Mouse (Mus musculus) limb, embryonic 12.5 days (tissue): ENCODE results near the gene Card11. TPM values are rescaled to one million over a fixed set of nuclear protein-coding genes. Genes with fewer than 3 reads are reported as not detected.

Experiments
- ATAC-seq: fragments of 200-750 bp; cut with Nextera tagmentation; 2 replicates; pipeline ENCODE4 v1.8.0; 2017; ENCODE audit warnings: low read depth, moderate TSS enrichment; ENCODE audit not compliant: insufficient number of reproducible peaks, insufficient read depth, low FRiP score, low TSS enrichment
- H3K27ac ChIP-seq: fragments of 300-500 bp; sonication (generic); 2 replicates; pipeline ENCODE4 v1.5.1; 2016; ENCODE audit warnings: mild to moderate bottlenecking, moderate library complexity
- H3K27me3 ChIP-seq: fragments of 300-500 bp; sonication (generic); 2 replicates; pipeline ENCODE4 v1.6.1; 2016; ENCODE audit warnings: mild to moderate bottlenecking, moderate library complexity
- H3K36me3 ChIP-seq: fragments of 300-500 bp; sonication (generic); 2 replicates; pipeline ENCODE4 v1.6.1; 2016; ENCODE audit warnings: mild to moderate bottlenecking, moderate library complexity
- H3K4me1 ChIP-seq: fragments of 300-500 bp; sonication (generic); replicated peaks from 2 replicates; pipeline ENCODE4 v1.6.1; 2016
- H3K4me2 ChIP-seq: fragments of 300-500 bp; sonication (generic); 2 replicates; pipeline ENCODE4 v1.6.1; 2016; ENCODE audit warnings: mild to moderate bottlenecking, moderate library complexity
- H3K4me3 ChIP-seq: fragments of 300-500 bp; sonication (generic); replicated peaks from 2 replicates; pipeline ENCODE4 v1.5.1; 2016; ENCODE audit warnings: mild to moderate bottlenecking
- H3K9ac ChIP-seq: fragments of 300-500 bp; sonication (generic); replicated peaks from 2 replicates; pipeline ENCODE4 v1.6.1; 2016; ENCODE audit warnings: mild to moderate bottlenecking, moderate library complexity
- H3K9me3 ChIP-seq: fragments of 300-500 bp; sonication (generic); 2 replicates; pipeline ENCODE4 v1.6.1; 2016; ENCODE audit warnings: mild to moderate bottlenecking, moderate library complexity
- WGBS: fragments of 180-500 bp; shearing (Covaris S2); methylation state at CpG from one replicate; pipeline ENCODE4 v1.1.7; 2016; 5-methylcytosine and 5-hydroxymethylcytosine counted together
- polyA plus RNA-seq: library from polyadenylated mRNA; unstranded; fragments of >200 nt; fragmentation: Nextera tagmentation; extraction: Ambion mirVana; gene quantifications from 2 replicates; pipeline ENCODE4 v1.2.1, GENCODE M21; 2016

The Card11 gene
- polyA plus RNA-seq, 1 experiment from 2014 or later = 2.6 TPM

DNA sequence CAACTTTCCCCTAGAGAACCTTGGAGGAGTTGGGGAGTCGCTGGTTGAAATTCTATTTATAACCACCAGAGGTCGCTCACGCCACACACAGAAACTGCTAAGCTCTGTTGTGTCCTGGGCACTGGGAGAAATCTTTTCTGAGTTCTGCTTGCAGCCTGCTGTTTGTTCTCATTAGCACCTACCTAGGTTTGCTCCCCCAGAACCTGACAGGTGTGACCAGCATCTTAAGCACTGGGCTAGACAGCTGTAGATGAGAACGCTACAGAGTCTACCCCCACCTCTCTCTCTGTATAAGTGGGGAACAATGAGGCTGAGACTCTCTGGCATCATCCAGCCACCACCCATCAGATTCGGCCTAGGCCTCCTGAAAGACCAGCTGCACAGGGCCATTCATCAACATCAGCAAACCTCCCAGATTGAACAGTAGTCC is 153.1 kb downstream of the Card11 start:
- H3K9ac ChIP-seq = no peak overlapping the region
- WGBS = 8% methylated on average over 5 of the region's 5 CpGs
- no peak overlapping the region for H3K27ac ChIP-seq

DNA sequence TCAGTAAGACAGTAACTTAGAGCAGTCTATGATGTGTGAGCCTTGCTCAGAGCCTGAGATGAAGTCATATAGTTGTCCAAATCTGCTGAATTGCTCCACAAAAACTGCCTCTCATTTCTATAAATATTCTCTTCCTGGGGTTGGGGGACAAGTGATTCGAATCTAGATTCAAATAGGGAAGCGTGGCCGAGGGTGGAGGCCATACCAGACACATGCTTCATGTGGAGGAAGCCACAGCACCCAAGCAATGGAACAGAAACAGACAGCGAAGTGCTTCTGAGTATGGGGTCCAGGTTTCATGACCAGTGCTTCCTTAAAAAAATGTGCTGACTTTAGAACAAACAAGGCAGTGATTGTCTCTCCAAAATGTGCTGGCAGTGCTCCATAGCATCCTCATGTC is 158.4 kb downstream of the Card11 start:
- no peak overlapping the region for H3K4me3 ChIP-seq
- H3K4me1 ChIP-seq = no peaks in the 10 kb centered on the region
- no peaks in the 10 kb centered on the region for H3K9me3 ChIP-seq
- no peaks in the 10 kb centered on the region for H3K36me3 ChIP-seq
- H3K9ac ChIP-seq = no peak overlapping the region
- H3K27ac ChIP-seq = no peak overlapping the region
- no peak overlapping the region for H3K4me2 ChIP-seq
- H3K27me3 ChIP-seq = no peaks in the 10 kb centered on the region
- no peak for ATAC-seq
- 74% methylated on average over 4 of the region's 4 CpGs for WGBS

More for the DNA sequence above, 153.1 kb downstream of the Card11 start:
- Histone ChIP-seq H3K27me3 (no peaks in the 10 kb centered on the region), H3K4me2 (no peak overlapping the region), H3K4me3 (no peak overlapping the region), H3K4me1 (no peaks in the 10 kb centered on the region), H3K9me3 (0 out of 2 replicates have a peak, but pooled peaks cover 8% of the 10 kb centered on the region), H3K36me3 (no peaks in the 10 kb centered on the region)
- no peak for ATAC-seq

DNA sequence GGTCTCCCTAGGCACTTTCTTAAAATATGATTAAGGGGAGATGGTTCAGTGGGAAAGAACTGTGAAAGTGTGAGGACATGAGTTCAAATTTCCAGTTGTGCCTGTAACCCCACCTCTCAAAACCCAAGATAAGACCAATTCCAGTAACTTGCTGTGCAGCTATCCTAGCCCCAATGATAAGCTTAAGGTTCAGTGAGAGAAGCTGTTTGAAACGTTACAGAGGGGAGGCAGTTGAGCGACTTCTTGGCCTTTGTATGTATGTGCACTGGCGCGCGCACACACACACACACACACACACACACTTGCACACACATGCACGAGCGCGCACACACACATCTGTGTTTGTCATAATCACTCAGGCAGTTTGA is 169.3 kb downstream of the Card11 start:
- Histone ChIP-seq H3K4me2 (peak overlapping the region; percentile 48), H3K9me3 (no peaks in the 10 kb centered on the region), H3K9ac (no peak overlapping the region), H3K27ac (no peak overlapping the region), H3K4me1 (peaks cover 31% of the 10 kb centered on the region), H3K36me3 (0 out of 2 replicates have a peak, but pooled peaks cover 2% of the 10 kb centered on the region), H3K4me3 (peak overlapping the region; percentile 19; the same call in 1 of the 2 replicates), H3K27me3 (no peaks in the 10 kb centered on the region)
- no peak for ATAC-seq
- whole genome bisulfite sequencing = 72% methylated on average over 8 of the region's 8 CpGs

DNA sequence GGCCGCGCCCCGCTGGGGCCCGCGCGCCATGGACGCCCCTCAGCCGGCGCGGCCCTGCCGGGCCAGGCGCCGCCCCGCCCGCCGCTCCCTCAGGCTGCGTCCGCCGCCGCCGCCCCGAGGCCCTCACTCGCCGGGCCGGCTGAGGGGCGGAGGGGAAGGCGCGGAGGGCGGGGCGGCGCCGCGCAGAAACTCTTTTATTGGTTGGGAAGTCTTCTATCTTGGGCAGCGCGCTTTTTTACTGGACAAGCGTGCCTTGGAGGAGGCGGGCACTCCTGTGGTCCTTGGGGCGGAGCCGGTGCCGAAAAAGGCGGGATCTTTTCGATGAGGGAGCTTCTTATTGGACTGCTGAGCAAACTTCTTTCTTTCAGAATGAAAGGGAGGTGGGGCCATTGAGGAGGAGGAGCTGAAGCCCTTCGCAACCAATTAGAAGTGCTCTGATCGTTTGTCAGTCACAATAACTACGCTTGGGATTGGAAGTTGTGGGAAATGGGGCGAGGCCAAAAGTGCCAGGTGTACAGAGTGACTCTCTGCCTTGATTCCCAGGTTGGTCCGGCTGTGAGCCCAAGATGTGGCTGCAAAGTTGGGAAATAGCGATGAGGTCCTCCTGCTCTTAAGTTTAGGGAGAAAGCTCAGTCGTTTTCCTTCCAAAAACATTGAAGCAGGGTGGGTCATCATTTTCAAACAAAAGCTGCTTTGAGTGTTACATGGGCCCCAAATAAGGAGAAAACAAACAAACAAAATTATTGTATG is 169.9 kb downstream of the Card11 start, which contains the start of gene Gna12:
Gna12 (minus strand) TSS at position 118 of the 750 bp plus-strand sequence.
- H3K4me3 ChIP-seq = peak within 1 kb of the TSS; percentile 75
- no peaks in the 10 kb centered on the region for H3K27me3 ChIP-seq
- H3K4me2 ChIP-seq = peak within 1 kb of the TSS; percentile 89
- no peaks in the 10 kb centered on the region for H3K9me3 ChIP-seq
- WGBS = under 1% methylated on average over 49 of the region's 49 CpGs
- H3K27ac ChIP-seq = peak within 1 kb of the TSS; percentile 41; the same call in 1 of the 2 replicates
- 0 out of 2 replicates have a peak, but pooled peaks cover 4% of the 10 kb centered on the region for H3K36me3 ChIP-seq
- H3K4me1 ChIP-seq = peaks cover 31% of the 10 kb centered on the region
- peak within 1 kb of the TSS; percentile 79 for H3K9ac ChIP-seq
- peak; percentile 98 for ATAC-seq

DNA sequence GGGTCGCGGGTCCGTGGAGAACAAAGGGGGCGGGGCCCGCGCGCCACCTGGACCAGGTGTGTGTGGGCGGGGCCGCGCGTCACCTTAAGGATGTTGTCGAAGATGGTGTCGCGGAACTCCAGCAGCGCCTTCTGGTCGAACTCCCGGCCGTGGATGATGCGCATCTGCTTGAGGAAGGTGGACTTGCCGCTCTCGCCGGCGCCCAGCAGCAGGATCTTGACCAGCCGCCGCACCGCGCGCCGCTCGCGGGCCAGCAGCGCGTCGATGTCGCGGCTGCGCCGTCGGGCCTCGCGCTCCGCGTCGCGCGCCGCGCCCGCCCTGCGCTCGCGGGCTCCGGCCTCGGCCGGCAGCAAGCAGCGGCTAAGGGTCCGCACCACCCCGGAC is 170.5 kb downstream of the Card11 start:
- Histone ChIP-seq H3K9me3 (no peaks in the 10 kb centered on the region), H3K4me1 (peaks cover 31% of the 10 kb centered on the region), H3K27ac (peak overlapping the region; percentile 41; the same call in 1 of the 2 replicates), H3K36me3 (0 out of 2 replicates have a peak, but pooled peaks cover 6% of the 10 kb centered on the region), H3K27me3 (no peaks in the 10 kb centered on the region), H3K9ac (peak overlapping the region; percentile 79), H3K4me2 (peak overlapping the region; percentile 89), H3K4me3 (peak overlapping the region; percentile 75)
- no peak; the same call in 1 of the 2 replicates for ATAC-seq
- WGBS = under 1% methylated on average over 58 of the region's 58 CpGs

DNA sequence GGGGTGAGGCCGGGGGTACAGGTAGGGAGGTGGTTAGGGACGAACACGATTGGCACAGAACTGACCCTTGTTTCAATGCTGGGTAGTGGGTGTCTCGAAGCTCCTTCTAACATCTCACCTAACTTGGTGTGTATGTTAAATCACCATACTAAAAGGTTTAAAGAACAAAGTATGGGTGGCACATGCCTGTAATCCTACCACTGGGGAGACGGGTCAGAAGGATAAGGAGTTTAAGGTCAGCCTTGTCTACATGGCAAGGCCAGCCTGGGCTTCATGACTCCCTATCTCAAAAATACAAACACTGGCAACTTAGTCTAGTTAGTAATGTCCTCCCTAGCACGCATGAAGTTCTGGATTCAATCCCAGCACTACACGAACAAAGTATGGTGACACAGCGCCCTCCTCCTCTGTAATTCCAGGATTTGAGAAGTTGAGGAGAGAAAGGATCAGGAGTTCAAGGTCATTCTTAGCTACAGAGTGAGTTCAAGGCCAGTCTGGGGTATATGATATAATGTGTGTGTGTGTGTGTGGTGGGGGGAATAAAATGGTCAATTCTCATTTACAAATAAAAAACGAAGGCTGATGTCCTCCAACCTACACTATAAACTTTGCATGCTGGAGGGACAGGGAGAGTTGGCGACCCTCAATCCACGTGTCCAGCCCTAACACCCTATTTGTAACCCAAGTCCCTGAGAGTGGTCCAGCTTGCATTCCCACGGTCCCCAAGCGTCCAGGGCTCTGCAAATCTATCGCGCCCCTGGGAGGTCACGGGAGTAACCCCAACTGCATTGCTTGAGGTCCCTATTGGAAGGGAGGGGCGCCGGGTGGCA is 171.1 kb downstream of the Card11 start:
- H3K36me3 ChIP-seq = peaks cover 7% of the 10 kb centered on the region; the same call in 1 of the 2 replicates
- peaks cover 31% of the 10 kb centered on the region for H3K4me1 ChIP-seq
- H3K4me2 ChIP-seq = peak overlapping the region; percentile 89
- no peaks in the 10 kb centered on the region for H3K27me3 ChIP-seq
- peak overlapping the region; percentile 75 for H3K4me3 ChIP-seq
- 39% methylated on average over 18 of the region's 18 CpGs for WGBS
- H3K9ac ChIP-seq = peak overlapping the region; percentile 79
- ATAC-seq = peak; percentile 11; the same call in 1 of the 2 replicates
- H3K9me3 ChIP-seq = no peaks in the 10 kb centered on the region
- H3K27ac ChIP-seq = peak overlapping the region; percentile 41; the same call in 1 of the 2 replicates

DNA sequence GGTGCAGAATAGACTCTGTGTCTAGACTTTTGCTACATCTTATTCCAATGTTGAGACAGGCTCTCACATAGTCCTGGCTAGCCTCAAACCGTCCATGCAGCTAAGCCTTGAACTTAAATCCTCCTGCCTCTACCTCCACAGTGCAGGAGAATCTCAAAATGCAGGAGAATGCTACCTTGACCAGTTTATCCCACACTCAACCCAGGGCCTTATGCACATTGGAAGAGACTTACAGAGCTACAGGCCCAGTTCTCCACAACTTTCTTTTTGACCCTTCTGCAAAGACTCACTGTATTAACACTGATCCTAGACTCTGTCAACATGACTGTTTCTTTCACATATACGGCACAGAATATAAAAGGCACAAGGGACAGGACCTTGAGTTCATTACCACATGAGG is 172.0 kb downstream of the Card11 start:
- no peaks in the 10 kb centered on the region for H3K9me3 ChIP-seq
- no peaks in the 10 kb centered on the region for H3K27me3 ChIP-seq
- peaks cover 12% of the 10 kb centered on the region; the same call in 1 of the 2 replicates for H3K36me3 ChIP-seq
- H3K4me3 ChIP-seq = 0 out of 2 replicates have a peak overlapping the region, but pooled peaks have one; percentile 6
- H3K4me2 ChIP-seq = peak overlapping the region; percentile 89
- no peak for ATAC-seq
- H3K27ac ChIP-seq = no peak overlapping the region
- peaks cover 31% of the 10 kb centered on the region for H3K4me1 ChIP-seq
- H3K9ac ChIP-seq = no peak overlapping the region
- WGBS = 75% methylated on average over 2 of the region's 2 CpGs

DNA sequence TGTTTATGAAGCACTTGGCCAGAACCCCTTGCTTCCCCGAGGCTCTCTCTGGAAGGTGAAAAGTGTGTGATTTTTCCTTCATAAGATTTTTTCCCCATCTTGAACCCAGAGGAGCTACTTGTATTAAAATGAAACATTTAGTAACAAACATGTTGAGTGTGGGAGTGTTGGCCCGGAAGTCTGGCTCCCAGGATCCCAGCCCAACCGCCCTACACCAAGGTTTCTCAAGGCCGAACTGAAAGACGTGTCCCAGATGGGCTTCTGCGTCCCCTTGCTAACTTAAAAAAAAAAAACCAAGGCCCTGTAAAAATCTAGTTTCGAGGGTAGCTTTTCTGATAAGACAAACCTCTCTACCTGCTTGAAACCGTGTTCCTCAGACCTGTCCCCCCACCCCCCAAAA is 172.5 kb downstream of the Card11 start:
- WGBS = 69% methylated on average over 8 of the region's 8 CpGs
- peaks cover 12% of the 10 kb centered on the region; the same call in 1 of the 2 replicates for H3K36me3 ChIP-seq
- H3K27me3 ChIP-seq = no peaks in the 10 kb centered on the region
- H3K27ac ChIP-seq = no peak overlapping the region
- H3K9me3 ChIP-seq = no peaks in the 10 kb centered on the region
- peak overlapping the region; percentile 89 for H3K4me2 ChIP-seq
- no peak overlapping the region for H3K4me3 ChIP-seq
- ATAC-seq = no peak
- H3K9ac ChIP-seq = no peak overlapping the region
- H3K4me1 ChIP-seq = peaks cover 31% of the 10 kb centered on the region

DNA sequence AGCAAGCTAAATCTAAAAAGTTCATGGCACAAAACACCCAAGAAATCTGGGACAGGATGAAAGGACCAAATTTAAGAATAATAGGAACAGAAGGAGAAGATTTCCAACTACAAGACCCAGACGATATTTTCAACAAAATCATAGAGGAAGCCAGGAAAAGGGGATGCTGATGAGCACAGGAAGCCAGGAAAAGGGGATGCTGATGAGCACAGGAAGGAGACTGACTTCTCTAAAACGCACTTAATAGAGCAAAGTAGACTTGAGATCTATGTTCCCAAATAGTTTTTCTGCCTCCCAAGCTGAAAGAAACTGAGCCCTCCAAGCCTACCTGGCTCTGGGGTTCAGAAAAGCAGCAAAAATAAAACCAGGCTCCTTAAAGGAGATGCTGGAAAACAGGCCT is 173.0 kb downstream of the Card11 start:
- Histone ChIP-seq H3K9me3 (no peaks in the 10 kb centered on the region), H3K27ac (no peak overlapping the region), H3K9ac (no peak overlapping the region), H3K4me1 (peaks cover 31% of the 10 kb centered on the region), H3K36me3 (peaks cover 12% of the 10 kb centered on the region; the same call in 1 of the 2 replicates), H3K4me2 (no peak overlapping the region), H3K4me3 (no peak overlapping the region), H3K27me3 (no peaks in the 10 kb centered on the region)
- 61% methylated on average over 2 of the region's 2 CpGs for WGBS
- no peak for ATAC-seq

DNA sequence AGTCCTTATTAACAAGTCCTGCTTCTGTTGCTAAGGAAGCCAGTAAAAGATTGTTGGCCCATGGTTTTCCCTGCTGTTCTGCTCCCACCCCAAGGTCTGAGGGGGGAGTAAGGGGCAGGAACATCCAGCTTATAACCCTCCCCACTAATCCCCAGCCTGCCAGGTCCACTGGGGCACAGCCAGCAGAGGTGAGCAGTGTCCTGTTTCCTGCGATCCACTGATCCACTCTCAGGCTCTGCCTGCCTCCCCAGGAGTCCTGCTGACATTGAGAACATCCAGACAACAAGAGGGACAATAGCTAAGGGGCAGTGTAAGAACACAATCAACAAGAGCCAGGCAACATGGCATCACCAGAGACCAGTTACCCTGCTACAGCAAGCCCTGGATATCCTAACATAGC is 173.6 kb downstream of the Card11 start:
- no peak overlapping the region for H3K27ac ChIP-seq
- H3K9ac ChIP-seq = no peak overlapping the region
- H3K4me2 ChIP-seq = 0 out of 2 replicates have a peak overlapping the region, but pooled peaks have one; percentile 4

DNA sequence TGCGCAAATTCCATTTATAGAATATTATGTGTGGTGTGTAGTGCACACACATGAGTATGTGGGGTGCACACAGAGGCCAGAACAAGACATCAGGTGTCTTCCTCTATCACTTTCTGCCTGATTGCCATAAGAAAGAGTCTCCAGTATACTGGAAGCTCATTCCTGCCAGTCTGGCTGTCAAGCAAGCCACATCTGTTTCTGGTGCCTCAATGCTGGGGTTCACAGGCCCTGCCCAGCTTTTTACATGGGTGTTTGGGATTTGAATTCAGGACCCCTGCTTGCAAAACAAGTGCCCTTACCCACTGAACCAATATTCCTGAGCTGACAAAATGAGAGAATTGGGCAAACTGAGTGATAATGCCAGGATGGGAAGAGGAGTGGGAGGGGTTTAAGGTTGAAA is 174.3 kb downstream of the Card11 start:
- 97% methylated on average over 1 of the region's 1 CpGs for WGBS
- Histone ChIP-seq H3K4me2 (no peak overlapping the region), H3K36me3 (peaks cover 12% of the 10 kb centered on the region; the same call in 1 of the 2 replicates), H3K27me3 (no peaks in the 10 kb centered on the region), H3K9ac (no peak overlapping the region), H3K9me3 (no peaks in the 10 kb centered on the region), H3K4me1 (peaks cover 31% of the 10 kb centered on the region), H3K4me3 (no peak overlapping the region), H3K27ac (no peak overlapping the region)
- ATAC-seq = no peak

More for the DNA sequence above, 173.6 kb downstream of the Card11 start:
- WGBS = 28% methylated on average over 1 of the region's 1 CpGs
- Histone ChIP-seq H3K4me3 (no peak overlapping the region), H3K9me3 (no peaks in the 10 kb centered on the region), H3K27me3 (no peaks in the 10 kb centered on the region), H3K36me3 (peaks cover 12% of the 10 kb centered on the region; the same call in 1 of the 2 replicates), H3K4me1 (peaks cover 31% of the 10 kb centered on the region)
- no peak for ATAC-seq
